Mouse (Mus musculus) left cerebral cortex, adult 8-10 months (tissue): ENCODE results near the gene Tmem205. TPM values are rescaled to one million over a fixed set of nuclear protein-coding genes. Genes with fewer than 3 reads are reported as not detected.
A peak's percentile ranks its signal among the peaks of the same experiment; 100 is the strongest.

Source experiments
- DNase-seq, 2 experiments: peaks; one replicate each; pipeline ENCODE4 v3.0.0; 2022; ENCODE audit warnings: low spot score in 2 of 2
- total RNA-seq, 4 experiments: library from RNA; stranded (reverse); gene quantifications; 2 replicates each; pipeline ENCODE4 v1.2.4; 2022

Gene Tmem205
- total RNA-seq, 4 experiments from 2014 or later, result 36.3 to 42.6 (median 39.4) TPM

DNA sequence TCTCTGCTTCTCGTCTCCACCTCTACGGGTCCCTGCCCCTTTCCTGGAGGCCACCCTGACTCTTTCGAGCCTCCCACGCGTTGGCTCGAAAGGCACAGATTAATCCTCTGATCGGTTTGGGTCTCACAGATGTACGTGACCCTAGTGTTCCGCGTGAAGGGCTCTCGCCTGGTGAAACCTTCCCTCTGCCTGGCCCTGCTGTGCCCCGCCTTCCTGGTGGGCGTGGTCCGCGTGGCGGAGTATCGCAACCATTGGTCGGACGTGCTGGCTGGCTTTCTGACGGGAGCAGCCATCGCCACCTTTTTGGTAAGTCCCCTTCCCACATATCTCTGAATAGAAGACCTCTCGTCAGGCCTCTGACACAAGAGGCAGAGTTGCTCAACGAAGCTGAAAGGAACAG is 16.9 kb upstream of the Tmem205 start:
- no peak for DNase-seq

GRCm38 (mm10) chr9:21943638-21944037 is 16.3 kb upstream of the Tmem205 start:
- DNase-seq, result no peak

- DNase-seq, result no peak
Observed at GRCm38 (mm10) chr9:21943046-21943445, 15.7 kb upstream of the Tmem205 start.

DNA sequence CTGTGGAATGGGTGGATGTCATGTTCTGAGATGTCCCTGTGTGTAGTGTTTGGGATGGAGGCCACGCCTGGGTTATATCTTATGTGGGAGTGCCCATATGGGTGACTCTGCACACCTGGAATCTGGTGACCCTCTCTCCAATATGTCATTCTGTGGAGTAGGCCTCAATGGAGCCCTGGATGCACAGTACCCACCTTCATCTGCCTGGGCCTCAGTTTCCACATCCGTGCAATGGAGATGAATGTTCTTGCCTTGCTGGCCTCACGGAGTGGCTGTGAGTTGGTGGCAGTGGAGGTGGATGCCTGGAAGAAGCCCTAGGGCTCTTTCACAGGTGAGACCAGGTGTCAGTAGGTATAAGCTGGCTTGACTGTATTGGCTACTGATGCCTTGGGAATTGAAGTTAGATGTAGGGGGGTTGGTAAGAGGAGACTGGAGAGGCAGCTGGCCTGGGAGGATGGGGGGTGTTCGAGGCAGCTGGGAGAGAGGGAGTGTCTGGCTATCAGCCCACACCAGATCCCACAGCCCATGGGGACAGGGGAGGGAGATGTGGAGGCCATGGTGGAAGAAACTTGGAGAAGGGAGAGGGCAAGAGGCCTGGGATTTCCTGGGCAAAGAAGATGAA is 11.0 kb upstream of the Tmem205 start:
- DNase-seq, result no peak

DNA sequence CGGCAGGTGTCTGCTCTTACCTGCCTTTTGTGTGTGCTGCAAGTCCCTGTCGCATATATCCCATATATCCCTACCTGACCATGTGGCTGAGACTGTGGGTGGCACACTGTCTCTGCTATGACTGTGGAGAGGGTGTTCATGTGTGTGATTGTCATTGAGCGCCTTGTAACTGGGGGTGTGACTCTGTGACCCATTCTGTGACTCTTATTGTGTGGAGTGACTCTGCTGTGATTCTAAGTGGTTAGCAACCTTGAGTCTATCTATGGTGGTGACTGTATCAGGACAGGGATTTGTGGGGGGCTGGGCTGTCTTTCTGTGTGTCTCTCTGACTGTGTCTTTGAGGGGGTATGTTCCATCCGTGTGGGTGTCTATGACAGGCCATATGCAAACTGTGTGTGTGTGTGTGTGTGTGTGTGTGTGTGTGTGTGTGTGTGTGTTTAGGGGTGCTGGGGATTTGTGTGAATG is 10.4 kb upstream of the Tmem205 start:
- peak in 1 of 2 experiments; percentile 68 for DNase-seq

- peak; percentile 92 to 98 for DNase-seq
Observed at GRCm38 (mm10) chr9:21936692-21937570, 9.6 kb upstream of the Tmem205 start, which contains the start of gene Plppr2. TSS of gene Plppr2 (plus strand) at chr9:21937033.

DNA sequence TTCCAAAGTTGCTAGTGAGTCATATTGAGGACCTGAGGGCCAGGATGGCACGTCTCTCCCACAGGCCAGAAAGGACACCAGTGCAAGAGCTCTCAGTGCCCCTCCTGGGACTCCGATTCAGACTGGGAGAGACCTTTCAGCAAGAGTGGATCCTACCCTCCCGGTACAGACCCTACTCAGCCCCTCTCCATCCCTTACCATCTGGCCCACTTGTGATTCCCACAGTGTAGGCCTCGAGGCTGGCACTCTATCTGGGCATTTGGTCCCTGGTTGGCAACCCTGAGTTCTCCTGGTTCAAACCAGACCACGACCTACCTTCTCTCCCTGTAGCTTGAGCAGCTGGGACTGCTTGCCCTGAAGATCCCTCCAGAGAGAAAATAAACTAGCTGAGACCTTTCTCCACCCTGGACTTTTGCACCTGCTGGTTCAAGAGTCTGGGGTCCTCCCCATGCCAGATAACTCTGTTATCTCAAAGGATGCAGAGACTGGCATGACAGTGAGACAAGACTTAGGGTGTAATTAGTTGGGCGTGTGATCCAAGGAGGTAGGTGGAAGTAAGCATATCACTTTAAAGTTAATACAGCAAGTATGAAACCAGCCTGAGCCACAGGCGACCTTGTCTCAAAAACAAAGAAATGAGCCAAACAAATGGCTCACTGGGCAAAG is 8.2 kb upstream of the Tmem205 start:
- no peak for DNase-seq

DNA sequence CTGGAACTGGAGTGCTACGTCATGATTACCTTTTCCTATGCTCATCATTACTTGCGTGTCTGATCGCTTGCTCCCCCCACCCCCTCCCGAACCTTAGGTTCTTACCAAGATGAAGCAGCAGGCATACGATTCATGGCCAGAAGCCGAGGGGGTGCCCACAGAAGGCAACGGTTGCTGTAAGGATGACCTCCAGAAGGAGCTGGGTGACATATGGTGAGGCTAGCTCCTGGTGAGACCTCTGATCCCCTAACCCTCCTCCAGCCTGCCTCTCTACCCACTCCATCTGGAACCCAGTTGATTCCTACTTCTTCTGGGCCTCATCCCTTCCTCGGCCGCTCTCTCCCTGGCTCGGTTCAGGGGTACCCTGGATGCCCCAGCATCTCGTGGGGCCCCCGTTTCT is 6.7 kb upstream of the Tmem205 start:
- no peak for DNase-seq

GRCm38 (mm10) chr9:21932445-21933137 is 5.2 kb upstream of the Tmem205 start:
- DNase-seq, result no peak

DNA sequence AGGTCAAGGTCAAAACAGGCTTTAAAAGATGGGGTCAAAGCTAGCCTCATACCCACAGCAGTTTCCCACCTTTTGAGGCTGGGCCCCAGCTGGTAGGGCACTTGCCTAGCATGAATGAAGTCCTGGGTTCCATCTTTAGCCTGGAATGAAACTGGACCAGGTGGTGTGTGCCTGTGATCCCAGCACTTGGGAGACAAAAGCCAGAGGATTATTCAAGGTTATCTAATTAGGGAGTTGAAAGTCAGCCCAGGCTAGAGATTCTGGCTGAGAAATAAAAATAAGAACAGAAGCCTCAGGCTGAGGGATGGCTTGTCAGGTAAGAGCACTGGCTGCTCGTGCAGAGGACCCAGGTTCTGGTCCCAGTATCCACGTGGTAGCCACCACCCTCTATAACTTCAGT is 4.7 kb upstream of the Tmem205 start:
- no peak for DNase-seq

GRCm38 (mm10) chr9:21929208-21929607 is 1.9 kb upstream of the Tmem205 start:
- no peak for DNase-seq

DNA sequence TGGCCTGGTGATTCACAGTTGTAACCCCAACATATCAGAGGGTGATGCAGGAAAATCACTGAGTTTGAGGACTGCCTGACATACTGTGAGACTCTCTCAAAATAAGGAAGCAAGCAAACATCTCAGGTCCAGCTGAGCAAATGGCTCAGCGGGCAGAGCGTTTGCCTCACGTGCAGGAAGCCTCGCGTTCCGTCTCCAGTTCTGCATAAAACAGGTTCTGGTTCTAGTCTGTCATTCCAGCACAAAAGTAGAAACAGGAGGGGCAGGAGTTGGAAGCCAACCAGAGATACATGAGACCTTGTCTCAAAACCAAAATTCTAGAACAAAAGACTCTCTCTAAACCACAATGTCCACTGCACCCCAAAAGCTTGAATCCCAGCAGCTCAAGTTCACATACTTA is 572 bp downstream of the Tmem205 start:
- DNase-seq, result no peak

DNA sequence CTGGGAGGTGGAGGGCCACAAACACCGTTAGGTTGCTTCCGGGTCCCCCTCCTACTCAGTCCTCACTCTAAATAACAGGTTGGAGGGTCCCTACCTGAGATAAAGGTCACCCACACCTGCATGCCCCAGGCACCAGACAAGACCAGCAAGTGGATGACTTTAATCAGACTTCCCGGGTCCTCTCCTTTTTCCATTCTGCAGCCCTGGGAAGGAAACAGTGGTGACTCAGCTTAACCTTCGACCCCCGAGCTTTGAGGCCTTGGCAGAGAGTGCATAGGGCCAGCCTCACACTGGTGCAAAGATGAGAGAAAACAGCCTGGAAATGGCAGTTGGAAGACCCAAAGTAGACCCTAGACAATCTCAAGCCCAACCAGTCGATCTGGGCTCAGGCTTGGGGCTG is 1.2 kb downstream of the Tmem205 start:
- DNase-seq, result no peak

GRCm38 (mm10) chr9:21925506-21925905 is 1.9 kb downstream of the Tmem205 start:
- no peak for DNase-seq

GRCm38 (mm10) chr9:21925034-21925433 is 2.3 kb downstream of the Tmem205 start:
- no peak for DNase-seq

GRCm38 (mm10) chr9:21924099-21924493 is 3.3 kb downstream of the Tmem205 start:
- no peak for DNase-seq

GRCm38 (mm10) chr9:21923490-21924098 is 3.8 kb downstream of the Tmem205 start:
- DNase-seq, result no peak

GRCm38 (mm10) chr9:21923036-21923435 is 4.3 kb downstream of the Tmem205 start:
- DNase-seq, result no peak

DNA sequence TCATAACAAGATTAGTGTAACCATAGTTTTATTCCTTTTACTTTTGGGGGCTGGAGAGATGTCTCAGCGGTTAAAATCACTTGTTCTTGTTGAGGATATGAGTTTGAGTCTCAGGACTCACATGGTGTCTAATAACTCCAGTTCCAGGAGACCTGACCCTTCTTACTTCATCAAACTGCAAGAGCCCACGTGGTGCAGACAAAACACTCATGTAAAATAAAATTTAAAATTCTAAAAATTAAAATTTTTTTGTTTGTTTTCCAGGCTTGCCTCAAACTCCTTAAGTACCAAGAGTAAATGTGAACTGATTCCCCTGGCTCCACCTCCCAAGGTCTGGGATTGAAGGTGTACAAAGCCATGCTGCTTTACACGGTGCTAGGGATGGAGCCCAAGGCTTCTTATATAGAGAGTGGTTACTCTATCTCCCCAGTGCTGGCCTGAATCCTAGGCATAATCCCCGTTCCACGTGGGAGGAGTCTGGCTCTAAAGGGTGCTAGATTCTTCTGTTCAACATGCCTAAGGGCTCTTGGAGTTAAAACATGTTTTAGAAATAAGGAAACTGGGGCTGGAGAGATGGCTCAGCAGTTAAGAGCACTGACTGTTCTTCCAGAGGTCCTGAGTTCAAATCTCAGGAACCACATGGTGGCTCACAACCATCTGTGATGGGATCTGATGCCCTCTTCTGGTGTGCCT is 8.5 kb downstream of the Tmem205 start:
- no peak for DNase-seq

- DNase-seq, result peak; percentile 78 to 92
Observed at GRCm38 (mm10) chr9:21918035-21918592, 9.2 kb downstream of the Tmem205 start, which contains the start of gene Rab3d. TSS of gene Rab3d (minus strand) at chr9:21918192.
